Mouse (Mus musculus) lung, postnatal 0 days (tissue): ENCODE measurements at regions not wholly inside any gene's neighbourhood (a gene's known extent, or its start where the extent isn't known, plus 50 kb on each side); places are given as distances from the start of the nearest gene placed in this dataset.

Experiments used
- ATAC-seq: fragments of 200-750 bp; cut with Nextera tagmentation; 2 replicates; pipeline ENCODE4 v1.8.0; 2017; ENCODE audit warnings: moderate library complexity
- DNase-seq: peaks from one replicate; pipeline ENCODE4 v3.0.0-alpha.2; 2016; ENCODE audit warnings: low spot score
- H3K27ac ChIP-seq: fragments of 300-500 bp; sonication (generic); 2 replicates; pipeline ENCODE4 v1.5.1; 2014; ENCODE audit warnings: antibody characterized with exemption, mild to moderate bottlenecking, low read length, mixed read lengths
- H3K27me3 ChIP-seq: fragments of 300-500 bp; sonication (generic); replicated peaks from 2 replicates; pipeline ENCODE4 v1.6.1; 2014; ENCODE audit warnings: low read length, mixed read lengths; ENCODE audit not compliant: insufficient read depth
- H3K36me3 ChIP-seq: fragments of 300-500 bp; sonication (generic); 2 replicates; pipeline ENCODE4 v1.6.1; 2014; ENCODE audit warnings: low read length, mixed read lengths; ENCODE audit not compliant: insufficient read depth
- H3K4me1 ChIP-seq: fragments of 300-500 bp; sonication (generic); 2 replicates; pipeline ENCODE4 v1.6.1; 2014; ENCODE audit warnings: antibody characterized with exemption, low read depth, low read length, mixed read lengths; ENCODE audit not compliant: insufficient read depth
- H3K4me2 ChIP-seq: fragments of 300-500 bp; sonication (generic); replicated peaks from 2 replicates; pipeline ENCODE4 v1.6.1; 2014; ENCODE audit warnings: low read depth, mild to moderate bottlenecking, low read length, moderate library complexity, mixed read lengths
- H3K4me3 ChIP-seq: fragments of 300-500 bp; sonication (generic); 2 replicates; pipeline ENCODE4 v1.5.1; 2014; ENCODE audit warnings: low read depth, low read length
- H3K9ac ChIP-seq: fragments of 300-500 bp; sonication (generic); replicated peaks from 2 replicates; pipeline ENCODE4 v1.6.1; 2014; ENCODE audit warnings: low read depth, mild to moderate bottlenecking
- H3K9me3 ChIP-seq: fragments of 300-500 bp; sonication (generic); 2 replicates; pipeline ENCODE4 v1.6.1; 2016; ENCODE audit warnings: low read length, mixed read lengths
- CTCF ChIP-seq: IDR thresholded peaks from 2 replicates; pipeline ENCODE4 v1.5.1; 2016; ENCODE audit warnings: antibody characterized with exemption, mild to moderate bottlenecking
- EP300 ChIP-seq: IDR thresholded peaks from 2 replicates; pipeline ENCODE4 v1.6.1; 2016; ENCODE audit warnings: antibody characterized with exemption, mild to moderate bottlenecking, control low read depth
- WGBS: fragments of 180-500 bp; shearing (Covaris S2); extraction: QIAGEN DNeasy Blood & Tissue Kit; methylation state at CpG from one replicate; pipeline ENCODE4 v1.1.7; 2014; 5-methylcytosine and 5-hydroxymethylcytosine counted together

DNA sequence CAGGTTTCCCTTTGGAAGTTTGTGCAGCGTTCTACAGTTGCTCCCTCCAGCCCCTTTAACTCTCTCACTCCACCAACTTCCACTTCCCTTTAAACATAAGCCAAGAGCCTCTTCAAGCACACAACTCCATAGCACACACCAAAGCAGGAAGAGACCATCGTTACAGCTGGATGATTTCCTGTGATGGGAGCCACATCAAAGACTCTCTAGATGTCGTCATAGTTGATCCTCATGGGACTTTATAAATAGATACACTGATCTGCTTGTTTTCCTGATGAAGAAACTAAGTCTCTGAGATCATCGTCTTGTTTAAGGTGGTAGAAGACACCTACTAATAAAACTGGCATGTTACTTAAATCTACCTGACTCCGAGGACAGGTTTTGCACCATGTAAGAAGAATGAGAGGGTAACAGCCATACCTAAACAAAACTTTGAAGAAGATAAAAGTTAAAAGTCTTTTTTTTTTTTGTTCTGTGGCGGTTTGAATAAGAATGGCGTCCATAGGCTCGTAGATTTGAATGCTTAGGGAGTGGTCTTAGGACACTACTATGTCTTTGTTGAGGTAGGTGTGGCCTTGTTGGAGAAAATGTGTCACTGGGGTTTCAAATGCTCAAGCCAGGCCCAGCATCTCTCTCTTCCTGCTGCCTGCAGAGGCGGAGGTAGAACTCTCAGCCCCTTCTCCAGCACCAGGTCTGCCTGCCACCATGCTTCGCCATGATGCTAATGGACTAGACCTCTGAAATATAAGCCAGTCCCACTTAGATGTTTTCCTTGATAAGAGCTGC is 97.8 kb upstream of the Cnot2 start:
- no peak overlapping the region for H3K9ac ChIP-seq
- WGBS, result 71% methylated on average over 10 of the region's 10 CpGs
- DNase-seq (no peak), ATAC-seq (no peak)
- TF ChIP-seq CTCF, result no peak
- TF ChIP-seq EP300, result no peak
- no peak overlapping the region for H3K4me3 ChIP-seq
- no peaks in the 10 kb centered on the region for H3K27me3 ChIP-seq
- H3K36me3 ChIP-seq, result no peaks in the 10 kb centered on the region
- no peak overlapping the region for H3K27ac ChIP-seq
- H3K4me1 ChIP-seq, result no peaks in the 10 kb centered on the region
- H3K9me3 ChIP-seq, result no peaks in the 10 kb centered on the region
- no peak overlapping the region for H3K4me2 ChIP-seq

DNA sequence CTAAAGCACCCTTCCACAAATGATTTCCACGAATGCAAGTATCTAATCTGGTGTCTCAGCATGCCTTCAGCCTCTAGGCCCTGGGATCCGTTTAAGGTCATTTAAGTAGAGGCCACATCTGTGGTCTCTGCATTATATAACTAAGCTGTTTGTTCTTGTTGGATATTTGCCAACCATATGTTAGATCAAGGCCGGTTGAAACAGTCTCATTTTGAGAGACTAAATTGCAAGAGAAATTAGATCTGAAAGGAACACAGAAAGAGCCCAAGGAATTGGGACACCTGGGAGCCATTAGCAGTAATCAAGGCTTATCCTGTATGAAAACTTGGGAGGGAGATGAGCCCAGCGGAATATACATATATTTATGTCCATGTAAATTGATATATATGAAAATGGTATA is 96.6 kb upstream of the Cnot2 start:
- 44% methylated on average over 4 of the region's 4 CpGs for WGBS
- H3K27me3 ChIP-seq, result no peaks in the 10 kb centered on the region
- TF ChIP-seq EP300 (no peak), CTCF (no peak)
- H3K4me3 ChIP-seq, result no peak overlapping the region
- ATAC-seq (no peak), DNase-seq (peak; percentile 8)
- H3K27ac ChIP-seq, result no peak overlapping the region
- H3K4me2 ChIP-seq, result no peak overlapping the region
- no peak overlapping the region for H3K9ac ChIP-seq
- no peaks in the 10 kb centered on the region for H3K4me1 ChIP-seq
- no peaks in the 10 kb centered on the region for H3K36me3 ChIP-seq
- no peaks in the 10 kb centered on the region for H3K9me3 ChIP-seq

DNA sequence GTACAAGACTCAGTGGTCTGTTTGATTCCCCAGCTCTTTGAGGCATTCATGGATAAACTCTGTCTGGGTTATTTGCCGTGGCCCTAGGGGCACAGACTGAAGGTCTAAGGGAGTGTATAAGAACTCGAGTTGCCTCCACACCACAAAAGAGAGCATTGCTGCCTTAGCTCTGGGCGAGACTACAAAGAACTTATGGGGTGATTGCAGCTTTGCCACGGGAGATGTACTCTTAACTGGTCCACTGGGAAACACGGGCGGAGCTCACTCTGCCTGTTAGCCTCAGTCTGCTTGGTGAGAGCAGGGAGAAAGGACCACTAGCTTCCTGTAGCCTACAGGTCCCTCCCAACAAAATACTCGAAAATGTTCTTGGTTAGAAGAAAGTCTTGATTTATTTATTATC is 93.9 kb upstream of the Cnot2 start:
- Histone ChIP-seq H3K9ac (no peak overlapping the region), H3K4me1 (no peaks in the 10 kb centered on the region), H3K4me3 (no peak overlapping the region), H3K27me3 (no peaks in the 10 kb centered on the region), H3K27ac (no peak overlapping the region), H3K36me3 (no peaks in the 10 kb centered on the region), H3K9me3 (no peaks in the 10 kb centered on the region), H3K4me2 (no peak overlapping the region)
- ATAC-seq (no peak), DNase-seq (no peak)
- 80% methylated on average over 7 of the region's 7 CpGs for WGBS
- TF ChIP-seq EP300, result no peak
- TF ChIP-seq CTCF, result no peak

DNA sequence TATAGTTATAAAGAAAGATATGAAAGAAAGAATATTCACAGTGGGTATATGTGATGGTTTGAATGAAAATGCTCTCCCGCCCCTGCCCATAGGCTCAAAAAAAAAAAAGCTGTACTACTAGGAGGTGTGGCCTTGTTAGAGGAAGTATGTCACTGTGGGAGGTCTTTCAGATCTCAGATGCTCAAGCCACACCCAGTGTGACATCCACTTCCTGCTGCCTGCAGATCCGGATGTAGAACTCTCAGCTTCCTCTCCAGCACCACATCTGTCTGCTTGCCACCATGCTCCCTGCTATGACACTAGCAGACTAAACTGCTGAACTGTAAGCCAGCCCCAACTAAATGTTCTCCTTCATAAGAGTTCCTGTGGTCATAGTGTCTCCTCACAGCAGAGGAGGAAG is 93.0 kb upstream of the Cnot2 start:
- ATAC-seq, result no peak
- H3K27me3 ChIP-seq, result no peaks in the 10 kb centered on the region

DNA sequence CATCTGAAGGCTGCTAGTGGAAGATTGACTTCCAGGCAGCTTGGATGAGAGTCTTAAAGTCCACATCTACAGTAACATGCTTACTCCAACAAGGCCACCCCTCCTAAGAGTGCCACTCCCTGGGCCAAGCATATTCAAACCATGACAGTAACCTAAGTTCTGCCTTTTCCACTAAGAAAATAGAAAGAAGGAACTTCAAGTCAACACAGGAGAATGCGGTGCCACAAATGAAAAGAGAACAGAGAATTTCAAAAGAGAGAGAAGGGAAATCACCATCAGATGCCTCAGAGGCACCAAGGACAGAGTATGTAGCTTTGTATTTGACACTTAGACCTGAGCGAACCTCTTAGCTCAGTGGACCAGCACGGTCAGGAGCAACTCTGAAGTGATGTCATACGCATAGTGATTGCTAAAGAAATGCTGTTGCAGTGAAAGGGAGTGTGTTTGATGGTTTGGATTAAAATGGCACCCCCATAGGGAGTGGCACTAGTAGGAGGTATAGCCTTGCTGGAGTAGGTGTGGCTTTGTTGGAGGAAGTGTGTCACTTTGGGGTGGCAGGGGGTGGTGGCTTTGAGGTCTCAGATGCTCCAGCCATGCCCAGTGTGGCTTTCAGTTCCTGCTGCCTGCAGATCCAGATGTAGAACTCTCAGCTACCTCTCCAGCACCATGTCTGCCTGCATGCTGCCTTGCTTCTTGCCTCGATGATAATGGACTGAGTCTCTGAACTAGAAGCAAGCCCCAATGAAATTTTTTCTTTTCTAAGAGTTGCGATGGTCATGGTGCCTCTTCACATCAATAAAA is 77.1 kb upstream of the Cnot2 start:
- ATAC-seq (no peak), DNase-seq (no peak)
- Histone ChIP-seq H3K9me3 (no peaks in the 10 kb centered on the region), H3K4me3 (no peak overlapping the region), H3K9ac (no peak overlapping the region), H3K4me1 (no peaks in the 10 kb centered on the region), H3K4me2 (no peak overlapping the region), H3K27ac (no peak overlapping the region), H3K27me3 (no peaks in the 10 kb centered on the region), H3K36me3 (no peaks in the 10 kb centered on the region)
- TF ChIP-seq CTCF (no peak), EP300 (no peak)
- WGBS, result 90% methylated on average over 6 of the region's 6 CpGs

More for the DNA sequence above, 93.0 kb upstream of the Cnot2 start:
- H3K27ac ChIP-seq, result no peak overlapping the region
- no peak overlapping the region for H3K4me2 ChIP-seq
- H3K4me3 ChIP-seq, result no peak overlapping the region
- no peak overlapping the region for H3K9ac ChIP-seq
- H3K4me1 ChIP-seq, result no peaks in the 10 kb centered on the region
- TF ChIP-seq CTCF (no peak), EP300 (no peak)
- DNase-seq, result no peak
- WGBS, result 66% methylated on average over 2 of the region's 2 CpGs
- no peaks in the 10 kb centered on the region for H3K36me3 ChIP-seq
- no peaks in the 10 kb centered on the region for H3K9me3 ChIP-seq

DNA sequence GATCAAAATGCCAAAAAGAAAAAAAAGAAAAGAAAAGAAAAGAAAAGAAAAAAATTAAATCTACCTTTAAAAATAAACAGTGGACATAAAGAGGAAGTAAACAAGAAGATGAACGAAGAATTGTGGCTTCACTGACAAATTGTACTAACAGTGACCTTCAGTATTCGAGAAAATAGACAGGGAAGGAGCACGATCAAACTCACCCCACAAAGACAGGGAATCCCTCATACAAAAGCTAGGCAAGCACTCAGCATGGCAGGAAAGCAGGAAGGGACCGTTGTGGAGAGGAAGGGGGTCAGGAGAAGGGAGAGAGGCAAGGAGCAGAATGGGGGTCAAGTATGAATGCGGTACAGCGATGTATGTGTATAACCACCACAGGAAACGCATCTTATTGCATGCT is 74.6 kb upstream of the Cnot2 start:
- no peak overlapping the region for H3K27ac ChIP-seq
- no peak overlapping the region for H3K9ac ChIP-seq
- WGBS, result 41% methylated on average over 7 of the region's 7 CpGs
- no peak for DNase-seq
- H3K4me3 ChIP-seq, result no peak overlapping the region
- ATAC-seq, result no peak
- H3K9me3 ChIP-seq, result no peaks in the 10 kb centered on the region
- no peaks in the 10 kb centered on the region for H3K27me3 ChIP-seq
- H3K4me1 ChIP-seq, result no peaks in the 10 kb centered on the region
- H3K36me3 ChIP-seq, result no peaks in the 10 kb centered on the region
- no peak for TF ChIP-seq CTCF
- TF ChIP-seq EP300, result no peak
- no peak overlapping the region for H3K4me2 ChIP-seq
